Mouse (Mus musculus) c-Kit-positive CD71-negative TER-119-negative erythroid progenitor cells, embryonic 14.5 days (primary cell): ENCODE measurements around the gene Elf5.
A peak's percentile ranks its signal among the peaks of the same experiment; 100 is the strongest.

Source experiments
- DNase-seq: peaks from one replicate; pipeline ENCODE4 v3.0.0-alpha.2; 2013; ENCODE audit warnings: low read depth

Elf5 gene

GRCm38 (mm10) chr2:103411348-103411747, at the start of gene Elf5:
TSS of gene Elf5 (plus strand) at chr2:103411688.
- no peak for DNase-seq

DNA sequence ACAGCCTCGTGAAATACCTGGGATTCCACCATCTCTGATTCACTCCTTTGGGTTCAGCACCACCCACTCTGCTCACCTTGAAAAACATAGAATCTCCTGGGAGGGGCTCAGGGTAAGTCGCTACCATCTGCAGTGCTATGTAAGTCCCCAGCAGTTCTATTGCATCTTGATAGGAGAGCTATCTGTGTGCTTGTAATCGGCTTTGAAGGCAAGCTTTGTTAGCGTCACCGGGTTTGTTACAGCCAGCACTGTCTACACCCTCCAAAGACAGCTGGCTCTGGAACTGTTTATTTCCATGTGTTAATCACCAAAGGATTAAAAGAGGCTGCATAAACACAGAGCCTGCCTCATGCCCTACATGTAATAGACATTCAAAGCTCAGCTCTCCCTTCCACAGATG, 38.9 kb upstream of the Elf5 start:
- no peak for DNase-seq

GRCm38 (mm10) chr2:103379502-103380160, 31.9 kb upstream of the Elf5 start:
- DNase-seq, result no peak

DNA sequence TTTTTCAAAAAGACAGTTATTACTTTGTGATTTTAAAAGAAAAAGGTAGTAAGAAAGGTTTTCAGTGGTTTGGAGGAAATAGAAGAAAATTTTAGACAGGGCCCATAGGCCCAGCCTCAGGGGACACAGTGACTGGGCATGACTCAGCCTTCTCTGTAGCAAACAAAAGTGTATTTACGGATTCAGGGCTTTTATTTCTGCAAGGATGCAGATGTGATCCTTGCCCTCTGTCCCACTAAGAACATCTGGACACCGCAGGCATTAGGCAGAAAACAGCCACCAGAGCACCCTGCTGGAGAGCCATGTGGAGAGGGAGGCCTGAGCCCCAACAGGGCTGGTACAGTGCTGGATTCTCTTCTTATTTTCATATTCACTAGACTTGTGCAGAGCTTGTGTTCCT, 29.3 kb upstream of the Elf5 start:
- DNase-seq, result no peak

GRCm38 (mm10) chr2:103387881-103388280, 23.6 kb upstream of the Elf5 start:
- no peak for DNase-seq

GRCm38 (mm10) chr2:103388311-103388710, 23.2 kb upstream of the Elf5 start:
- DNase-seq, result no peak

DNA sequence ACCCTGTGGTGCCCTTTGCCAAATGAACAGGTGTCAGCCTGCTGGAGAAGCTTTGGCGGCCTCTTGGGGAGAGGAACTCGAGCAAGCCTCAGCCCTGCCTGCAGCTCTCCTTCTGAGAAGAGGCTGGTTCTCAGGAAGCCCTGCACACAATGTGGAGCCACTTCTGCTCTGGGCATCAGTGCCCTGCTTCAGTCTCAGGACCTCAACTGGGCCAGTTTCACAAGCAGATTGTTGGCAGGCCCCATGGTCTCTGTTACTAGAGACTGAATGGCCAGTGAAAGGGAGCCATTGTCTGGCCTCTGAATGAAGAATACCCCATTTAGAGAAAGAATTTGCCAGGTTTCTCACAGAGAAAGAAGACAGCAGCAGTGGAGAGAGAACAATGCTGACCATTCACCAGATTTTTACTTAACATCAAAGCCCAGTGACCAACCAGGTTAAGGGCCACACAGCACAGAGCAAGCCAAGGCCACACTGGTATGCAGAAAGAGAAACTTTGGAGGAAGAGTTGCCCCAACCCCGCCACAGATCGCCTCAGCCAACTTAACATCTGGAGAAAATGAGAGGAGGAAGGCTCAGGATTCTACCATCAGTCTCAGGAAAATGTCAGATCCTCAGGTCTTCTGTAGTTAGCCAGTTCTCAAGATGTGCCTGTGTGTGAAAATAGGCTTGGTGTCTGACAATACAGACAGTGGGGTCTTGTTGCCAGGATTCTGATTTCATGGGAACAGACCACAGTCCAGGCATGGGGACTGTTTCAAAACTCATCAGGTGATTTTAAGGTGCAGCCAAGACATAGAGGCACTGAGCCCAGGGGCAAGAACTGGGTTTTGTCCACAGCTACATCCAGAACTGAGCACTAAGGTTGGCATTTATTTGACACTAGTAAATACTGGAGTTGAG, 21.2 kb upstream of the Elf5 start:
- no peak for DNase-seq

- no peak for DNase-seq
Observed at GRCm38 (mm10) chr2:103391626-103392025, 19.9 kb upstream of the Elf5 start.

DNA sequence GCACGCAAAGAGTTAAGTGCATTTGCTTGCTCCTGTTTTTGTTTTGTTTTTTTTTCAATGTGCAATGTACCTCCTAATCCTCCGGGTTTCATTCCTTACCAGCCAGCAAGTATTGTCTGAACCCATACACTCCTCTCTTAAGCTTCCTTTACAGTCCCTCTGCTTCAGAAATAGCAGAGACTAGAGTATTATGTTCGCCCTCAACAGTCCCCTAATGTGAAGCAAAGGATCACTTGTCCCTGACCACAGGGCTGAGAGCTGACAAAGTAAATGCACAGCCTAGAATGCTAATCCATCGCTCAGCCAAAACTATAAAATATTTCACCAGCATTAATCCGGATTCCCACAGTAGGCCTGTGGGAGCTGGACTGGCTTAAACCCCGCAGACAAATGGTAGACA, 13.4 kb upstream of the Elf5 start:
- DNase-seq, result no peak

GRCm38 (mm10) chr2:103400691-103401090, 10.8 kb upstream of the Elf5 start:
- no peak for DNase-seq

GRCm38 (mm10) chr2:103406239-103406638, 5.2 kb upstream of the Elf5 start:
- DNase-seq, result no peak

DNA sequence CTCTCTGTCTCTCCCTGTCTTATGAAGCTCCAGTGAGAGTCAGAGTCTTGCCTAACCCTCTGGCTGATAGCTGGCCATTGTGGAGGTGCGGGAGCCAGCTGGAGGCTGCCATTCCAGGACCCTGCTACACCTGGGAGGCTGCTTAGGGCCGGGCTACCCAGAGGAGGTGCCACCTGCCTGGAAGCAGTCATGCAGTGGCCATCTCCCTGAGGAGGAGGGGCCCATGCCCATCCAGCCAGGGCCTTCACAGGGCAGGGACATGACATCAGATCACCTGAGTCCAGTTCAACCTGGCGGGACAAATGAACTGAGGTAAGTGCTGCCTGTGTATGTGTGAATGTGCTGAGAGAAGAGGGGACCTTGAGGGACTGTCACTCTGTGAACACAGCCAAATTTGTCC, 328 bp downstream of the Elf5 start:
- DNase-seq, result no peak

GRCm38 (mm10) chr2:103413381-103413780, 1.9 kb downstream of the Elf5 start:
- no peak for DNase-seq

GRCm38 (mm10) chr2:103415774-103416173, 4.3 kb downstream of the Elf5 start:
- DNase-seq, result no peak

- DNase-seq, result no peak
Observed at GRCm38 (mm10) chr2:103420650-103421507, 9.4 kb downstream of the Elf5 start.

DNA sequence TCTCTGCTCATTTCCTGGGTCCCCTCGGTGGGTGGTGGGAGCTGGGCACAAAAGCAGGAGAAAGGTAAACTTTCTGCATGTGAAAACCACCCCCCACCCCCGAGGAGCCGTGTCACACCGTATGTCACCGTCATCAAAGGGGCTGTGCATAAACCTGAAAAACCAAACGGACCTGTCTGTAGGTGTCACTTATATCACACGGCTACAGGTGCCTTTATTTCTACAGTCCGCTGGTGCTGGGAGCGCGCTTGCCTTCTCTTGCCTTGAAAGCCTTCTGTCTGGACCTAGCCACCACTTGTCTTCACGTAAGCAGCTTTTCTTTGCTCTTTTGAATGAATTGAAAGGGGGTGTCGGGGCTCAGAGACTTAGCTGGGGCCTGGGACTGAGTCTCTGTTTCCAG, 12.4 kb downstream of the Elf5 start:
- no peak for DNase-seq

DNA sequence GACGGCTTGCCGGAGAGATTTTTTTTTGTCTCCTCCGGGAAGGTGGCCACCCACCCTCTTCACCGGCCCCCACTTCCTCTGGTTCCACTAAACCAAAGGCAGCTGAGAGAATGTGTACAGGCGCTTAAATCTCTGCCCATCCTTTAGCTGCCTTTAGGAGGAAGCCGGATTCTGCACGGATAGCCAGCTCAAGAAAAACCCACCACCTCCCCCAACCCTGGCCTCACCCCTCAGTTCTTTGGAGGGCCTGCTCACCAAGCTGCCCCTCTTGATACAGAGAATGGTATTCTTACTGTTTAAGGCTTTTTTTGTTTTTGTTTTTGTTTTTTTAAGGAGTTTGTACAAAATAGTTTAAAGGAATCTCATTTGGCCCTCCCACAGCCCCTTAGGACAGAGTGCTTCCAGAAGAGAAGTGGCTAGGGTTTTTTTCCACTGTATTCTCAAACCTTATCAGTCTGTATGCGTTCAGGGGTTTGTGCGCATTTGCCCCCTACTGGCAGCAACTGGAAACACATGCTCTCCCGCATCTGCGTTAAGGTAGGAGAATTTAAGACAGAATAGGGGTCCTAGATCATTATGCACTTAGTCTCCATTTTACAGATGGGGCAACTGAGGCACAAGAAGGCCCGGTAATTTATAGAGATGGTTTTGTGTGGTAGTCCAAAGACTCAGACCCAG, 13.0 kb downstream of the Elf5 start:
- DNase-seq, result peak; percentile 39

DNA sequence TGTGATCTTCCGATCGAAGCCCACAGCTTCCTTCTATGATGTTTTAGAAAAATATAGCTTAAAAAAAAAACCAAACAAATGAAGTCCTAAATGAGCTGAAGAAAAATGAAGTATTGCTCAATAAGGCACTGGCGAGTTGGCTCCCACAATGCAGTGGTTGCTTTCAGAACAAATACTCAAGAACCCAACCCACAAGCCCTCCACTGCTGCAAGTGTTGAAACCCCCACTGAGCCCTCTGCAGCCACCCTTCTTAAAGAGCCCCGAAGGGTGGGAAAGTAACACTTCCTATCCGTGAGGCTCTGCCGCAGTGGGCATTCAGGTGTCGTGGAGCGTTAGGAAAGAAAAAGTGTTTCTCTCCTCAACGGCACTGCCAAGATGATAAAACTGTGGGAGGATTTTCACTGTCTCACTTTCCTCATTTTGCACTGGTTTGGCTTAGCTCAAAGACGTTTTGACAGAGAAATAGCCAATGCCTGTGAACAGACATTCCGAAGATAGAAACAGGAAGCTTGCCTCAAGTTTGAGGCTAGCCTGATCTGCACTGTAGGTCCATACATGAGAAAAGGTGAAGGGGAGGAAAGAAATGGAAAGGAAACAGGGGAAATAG, 14.1 kb downstream of the Elf5 start:
- DNase-seq, result no peak

DNA sequence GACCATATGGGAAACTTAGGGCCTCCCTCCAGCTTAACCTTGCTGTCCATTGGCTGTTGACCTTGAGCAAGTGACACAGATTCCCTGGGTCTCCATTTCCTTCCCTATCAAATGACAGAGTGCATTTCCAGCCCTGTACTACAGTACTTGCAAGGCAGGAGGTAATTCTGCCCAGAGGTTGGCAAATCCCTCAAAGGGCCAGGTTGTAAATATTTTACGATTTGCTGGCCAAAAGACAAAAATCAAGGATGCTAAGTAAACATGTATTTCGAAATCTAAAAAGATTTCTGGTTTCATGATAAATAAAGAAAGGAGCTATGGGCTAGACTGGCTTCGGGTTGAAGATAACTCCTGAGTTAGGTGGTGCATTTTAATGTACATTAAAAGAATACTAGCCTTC, 16.9 kb downstream of the Elf5 start:
- no peak for DNase-seq

- DNase-seq, result no peak
Observed at GRCm38 (mm10) chr2:103430712-103431111, 19.2 kb downstream of the Elf5 start.

DNA sequence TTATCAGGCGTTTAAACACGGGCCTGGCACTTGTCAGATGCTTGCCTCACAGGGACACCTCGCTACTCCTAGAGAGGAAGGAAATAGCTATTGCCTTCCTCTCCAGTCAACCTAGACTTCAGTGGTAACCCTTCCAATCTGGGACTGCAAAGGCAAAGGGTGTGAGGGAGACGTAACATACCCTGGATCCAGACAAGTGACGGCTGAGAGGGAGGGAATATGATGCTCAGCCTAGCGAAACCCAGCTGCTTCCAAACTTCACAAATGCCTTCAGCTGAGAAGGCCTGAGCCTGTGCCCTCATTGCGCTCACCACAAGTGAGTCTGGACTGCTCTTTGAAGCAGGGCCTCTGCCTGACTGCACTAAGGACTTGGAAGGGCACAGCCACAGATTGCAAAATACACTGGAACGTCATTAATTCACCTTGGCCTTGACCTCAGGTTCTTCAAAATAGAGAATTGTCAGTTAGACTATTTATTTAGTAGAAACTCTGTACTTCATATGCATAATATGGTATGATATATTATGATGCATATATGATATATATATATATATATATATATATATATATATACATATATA, 21.3 kb downstream of the Elf5 start:
- DNase-seq, result no peak
